28 mouse cellular contexts compared by ENCODE assay signal in genomic region chr8:34549786-34550185, GRCm38 (mm10).
DNase-seq lines count a peak whose midpoint lies in the region; ATAC-seq and TF ChIP-seq lines count a peak whose summit lies in the region.
"Had no signal": no experiment of that assay in that cellular context is flagged by ENCODE, and none has a peak within 500 bp of the region (broad histone marks: within the 10 kb centered on the region; RNA-seq: fewer than 3 reads in every experiment).

No protein-coding gene starts in this region.

- H3K4me3 ChIP-seq in liver, adult 2 months (ENCODE audit: insufficient read depth, low read depth, low read length), result no peak overlapping the region
- H3K4me3 ChIP-seq in neural tube, embryonic 13.5 days, result no peak overlapping the region
- no peak overlapping the region for H3K4me3 ChIP-seq in neural tube, embryonic 15.5 days (replicated peaks)
- H3K4me3 ChIP-seq: embryonic facial prominence, embryonic 10.5 days; embryonic facial prominence, embryonic 15.5 days; forebrain, embryonic 12.5 days; hindbrain, embryonic 10.5 days; hindbrain, embryonic 15.5 days; limb, embryonic 13.5 days; lung, embryonic 15.5 days; midbrain, embryonic 13.5 days had no signal

- no peak overlapping the region for H3K4me2 ChIP-seq in neural tube, embryonic 13.5 days
- no peak overlapping the region for H3K4me2 ChIP-seq in neural tube, embryonic 15.5 days
- H3K4me2 ChIP-seq: embryonic facial prominence, embryonic 15.5 days; forebrain, embryonic 12.5 days; hindbrain, embryonic 15.5 days; limb, embryonic 13.5 days; lung, embryonic 15.5 days; midbrain, embryonic 13.5 days had no signal

- 74% methylated on average over 5 of the region's 5 CpGs for WGBS in liver, adult 2 months
- 28% methylated on average over 5 of the region's 5 CpGs for WGBS in neural tube, embryonic 13.5 days
- 23% methylated on average over 5 of the region's 5 CpGs for WGBS in neural tube, embryonic 15.5 days

- no peaks in the 10 kb centered on the region for H3K9me3 ChIP-seq in neural tube, embryonic 13.5 days
- no peaks in the 10 kb centered on the region for H3K9me3 ChIP-seq in neural tube, embryonic 15.5 days (replicated peaks)
- H3K9me3 ChIP-seq: embryonic facial prominence, embryonic 10.5 days; embryonic facial prominence, embryonic 15.5 days; forebrain, embryonic 12.5 days; hindbrain, embryonic 10.5 days; hindbrain, embryonic 15.5 days; limb, embryonic 13.5 days; lung, embryonic 15.5 days; midbrain, embryonic 13.5 days had no signal

- H3K27ac ChIP-seq in liver, adult 2 months (replicated peaks; ENCODE audit: insufficient read depth, low read depth, low read length), result no peak overlapping the region
- H3K27ac ChIP-seq in neural tube, embryonic 13.5 days (replicated peaks), result no peak overlapping the region
- H3K27ac ChIP-seq in neural tube, embryonic 15.5 days (replicated peaks), result no peak overlapping the region
- H3K27ac ChIP-seq: embryonic facial prominence, embryonic 10.5 days; embryonic facial prominence, embryonic 15.5 days; forebrain, embryonic 12.5 days; hindbrain, embryonic 10.5 days; hindbrain, embryonic 15.5 days; limb, embryonic 13.5 days; liver, embryonic 14.5 days; lung, embryonic 15.5 days; macrophage; midbrain, embryonic 13.5 days had no signal

- TF ChIP-seq CTCF in liver, adult 2 months (IDR thresholded peaks at IDR 0.05; ENCODE audit: low read depth, low read length), result no peak

- H3K79me2 ChIP-seq in liver, adult 2 months (ENCODE audit: control insufficient read depth, insufficient read depth, low read length), result no peaks in the 10 kb centered on the region

- no peaks in the 10 kb centered on the region for H3K4me1 ChIP-seq in liver, adult 2 months (ENCODE audit: control insufficient read depth, insufficient read depth, low read length)
- peaks cover 6% of the 10 kb centered on the region for H3K4me1 ChIP-seq in neural tube, embryonic 13.5 days (replicated peaks)
- peaks cover 7% of the 10 kb centered on the region; the same call in 1 of the 2 replicates for H3K4me1 ChIP-seq in neural tube, embryonic 15.5 days
- H3K4me1 ChIP-seq: forebrain, embryonic 12.5 days; midbrain, embryonic 13.5 days had no signal

- no peak overlapping the region for H3K9ac ChIP-seq in liver, adult 2 months (ENCODE audit: low read depth, low read length)
- H3K9ac ChIP-seq in neural tube, embryonic 13.5 days, result 0 out of 2 replicates have a peak overlapping the region, but pooled peaks have one; percentile 22
- no peak overlapping the region for H3K9ac ChIP-seq in neural tube, embryonic 15.5 days (replicated peaks)
- H3K9ac ChIP-seq: embryonic facial prominence, embryonic 15.5 days; forebrain, embryonic 12.5 days; forebrain, postnatal 0 days; hindbrain, embryonic 15.5 days; limb, embryonic 13.5 days; liver, embryonic 14.5 days; lung, embryonic 15.5 days; midbrain, embryonic 13.5 days had no signal

- TF ChIP-seq POLR2A in liver, adult 2 months (IDR thresholded peaks at IDR 0.05; ENCODE audit: extremely low read depth, insufficient read depth, low read length), result no peak

- ATAC-seq in neural tube, embryonic 13.5 days (ENCODE audit: low read depth), result no peak
- ATAC-seq in neural tube, embryonic 15.5 days (ENCODE audit: low FRiP score), result no peak
- ATAC-seq: CD4-positive, CD25-positive, alpha-beta regulatory T cell, adult 4 months; forebrain, postnatal 0 days; inflammation-experienced regulatory T-cells, adult 6 months; midbrain, embryonic 13.5 days had no signal

- H3K27me3 ChIP-seq in liver, adult 2 months (ENCODE audit: control insufficient read depth, insufficient read depth, low read length), result no peaks in the 10 kb centered on the region; the same call in 1 of the 2 replicates
- H3K27me3 ChIP-seq in neural tube, embryonic 13.5 days, result no peaks in the 10 kb centered on the region
- no peaks in the 10 kb centered on the region for H3K27me3 ChIP-seq in neural tube, embryonic 15.5 days (replicated peaks)
- H3K27me3 ChIP-seq: embryonic facial prominence, embryonic 15.5 days; hindbrain, embryonic 15.5 days; limb, embryonic 13.5 days; lung, embryonic 15.5 days; midbrain, embryonic 13.5 days had no signal

- DNase-seq in adrenal gland, postnatal 14 days, result peak; percentile 31
- no peak for DNase-seq in adrenal gland, postnatal 4 days (ENCODE audit: low spot score in 2 of 2)
- DNase-seq in liver, adult 2 months (ENCODE audit: extremely low read depth, low read depth, low spot score), result peak; percentile 8
- no peak for DNase-seq in liver
- no peak for DNase-seq in right cerebral cortex, postnatal 36 days (ENCODE audit: low spot score in 2 of 2)
- DNase-seq: cerebellum, adult 8-10 months; cerebellum, postnatal 25 days; forebrain, postnatal 0 days; gastrocnemius, postnatal 10 days; heart, postnatal 14 days; kidney, adult 8-10 months; kidney, postnatal 4 days; thymus, adult 2 months; thymus, postnatal 36 days had no signal

- H3K36me3 ChIP-seq in liver, adult 2 months (ENCODE audit: control insufficient read depth, insufficient read depth, low read length), result no peaks in the 10 kb centered on the region
- H3K36me3 ChIP-seq in neural tube, embryonic 13.5 days, result no peaks in the 10 kb centered on the region
- H3K36me3 ChIP-seq in neural tube, embryonic 15.5 days, result no peaks in the 10 kb centered on the region
- H3K36me3 ChIP-seq: embryonic facial prominence, embryonic 10.5 days; embryonic facial prominence, embryonic 15.5 days; forebrain, embryonic 12.5 days; hindbrain, embryonic 10.5 days; hindbrain, embryonic 15.5 days; limb, embryonic 13.5 days; lung, embryonic 15.5 days; midbrain, embryonic 13.5 days had no signal

Comparison
In these comparisons a context has a peak if more than half of its experiments do, and no peak if none do; other contexts are left out.
1. DNase-seq: peak in adrenal gland, postnatal 14 days (single experiment) and liver, adult 2 months (single experiment); none in adrenal gland, postnatal 4 days (0 of 2), liver (single experiment) and right cerebral cortex, postnatal 36 days (0 of 2).